Mouse (Mus musculus): ENCODE results near the gene Chil3.
"Not testable (repeated sequence)": the region's sequence is repeated elsewhere in the genome, so short reads cannot be mapped to it uniquely, and the experiment has no call there.

Chil3 gene

DNA sequence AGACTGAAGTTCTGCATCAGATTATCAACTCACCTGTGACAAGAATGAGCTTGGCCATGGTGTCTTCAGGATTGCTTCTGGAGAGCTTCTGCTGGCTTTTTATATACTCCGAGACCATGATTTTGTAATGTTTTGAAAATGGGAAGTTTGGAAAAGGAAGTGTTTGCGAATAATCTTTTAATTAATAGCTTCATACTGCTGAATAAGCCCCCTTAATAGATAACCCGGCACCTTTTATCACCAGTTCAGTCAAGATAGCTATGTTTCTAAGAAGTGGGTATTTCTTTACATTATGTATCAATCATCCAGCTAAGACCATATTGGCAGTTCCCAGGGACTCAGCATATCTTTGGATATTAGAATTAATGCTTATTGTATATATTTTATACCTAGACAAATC, at the start of gene Chil3:
Gene Chil3 (minus strand): TSS at position 101 of the 400 bp plus-strand sequence.
- no peak for DNase-seq

DNA sequence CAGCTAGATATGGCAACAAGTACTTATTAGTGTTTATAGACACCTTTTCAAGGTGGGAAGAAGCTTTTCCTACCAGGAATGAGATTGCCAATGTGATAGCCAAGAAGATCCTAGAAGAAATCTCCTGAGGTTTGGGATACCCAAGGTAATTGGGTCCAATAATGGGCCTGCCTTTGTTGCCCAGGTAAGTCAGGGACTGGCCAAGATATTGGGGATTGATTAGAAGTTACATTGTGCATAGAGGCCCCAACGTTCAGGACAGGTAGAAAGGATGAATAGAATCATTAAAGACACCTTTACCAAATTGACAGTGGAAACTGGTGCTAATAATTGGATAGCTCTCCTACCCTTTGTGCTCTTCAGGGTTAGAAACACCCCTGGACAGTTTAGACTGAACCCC, 30.7 kb upstream of the Chil3 start:
- DNase-seq = not testable (repeated sequence)

DNA sequence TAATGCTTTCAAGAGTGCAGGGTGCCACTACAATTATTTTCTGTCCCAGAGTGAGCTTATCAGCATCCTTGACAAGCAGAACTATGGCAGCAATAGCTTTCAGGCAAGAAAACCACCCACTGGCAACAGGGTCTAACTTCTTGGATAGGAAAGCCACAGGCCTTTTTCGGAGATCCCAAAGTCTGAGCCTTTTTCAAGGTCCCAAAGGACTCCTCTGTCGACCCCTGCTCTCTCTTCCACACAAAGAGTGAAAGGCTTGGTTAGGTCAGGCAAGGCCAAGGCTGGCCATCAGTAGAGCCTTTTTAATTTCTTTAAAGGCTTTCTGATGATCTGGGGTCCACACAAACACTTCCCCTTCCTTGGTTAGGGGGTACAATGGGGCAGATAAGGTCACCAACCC, 29.9 kb upstream of the Chil3 start:
- DNase-seq = not testable (repeated sequence)

DNA sequence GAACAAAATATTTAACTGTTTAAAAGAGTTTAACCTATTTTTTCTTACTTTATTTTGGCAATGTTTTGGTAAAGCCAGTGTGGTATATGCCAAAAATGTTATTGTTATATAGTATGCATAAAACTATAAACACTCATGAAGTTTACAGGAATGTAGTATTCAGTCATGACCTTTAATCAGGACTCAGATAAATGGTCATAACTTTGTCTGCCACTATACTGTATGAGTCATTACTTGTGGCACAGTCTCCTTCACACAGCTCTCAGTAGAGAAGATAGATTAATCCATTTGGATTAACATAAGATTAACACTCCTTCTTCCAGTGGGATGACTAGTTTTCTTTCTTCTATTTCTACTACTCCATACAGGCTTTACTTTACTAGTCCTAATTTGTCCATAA, 28.9 kb upstream of the Chil3 start:
- DNase-seq = no peak

DNA sequence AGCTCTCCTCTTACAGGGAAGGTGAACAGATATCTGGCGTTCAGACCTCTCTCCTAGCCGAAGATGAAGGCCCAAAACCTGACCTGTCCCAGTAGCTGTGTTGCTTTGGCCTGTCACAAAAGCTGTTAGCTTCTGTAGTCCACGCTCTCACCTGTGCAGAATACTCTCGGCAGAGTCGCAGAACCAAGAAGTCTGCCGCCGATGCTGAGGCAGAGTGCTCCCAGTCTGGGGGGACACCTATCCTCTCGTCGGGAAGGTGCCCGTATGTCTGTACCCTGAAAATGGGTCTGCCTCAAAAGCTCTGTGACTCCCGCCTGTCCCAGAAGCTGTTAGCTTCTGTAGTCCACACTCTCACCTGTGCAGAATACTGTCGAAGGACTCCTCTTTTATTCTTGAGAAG, 28.1 kb upstream of the Chil3 start:
- DNase-seq = no peak

DNA sequence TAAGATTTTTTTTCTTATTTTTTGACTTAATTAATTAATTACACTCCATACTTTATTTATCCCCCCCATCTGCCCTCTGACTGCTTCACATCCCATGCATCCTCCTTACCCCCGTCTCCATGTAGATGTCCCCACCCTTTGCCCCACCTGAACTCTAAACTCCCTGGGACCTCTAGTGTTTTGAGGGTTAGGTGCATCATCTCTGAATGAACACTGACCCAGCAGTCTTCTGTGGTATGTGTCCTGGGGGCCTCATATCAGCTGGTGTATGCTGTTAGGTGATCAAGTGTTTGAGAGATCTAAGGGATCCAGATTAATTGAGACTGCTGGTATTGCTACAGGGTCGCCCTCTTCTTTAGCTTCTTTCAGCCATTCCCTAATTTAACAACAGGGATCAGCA, 20.6 kb upstream of the Chil3 start:
- no peak for DNase-seq

DNA sequence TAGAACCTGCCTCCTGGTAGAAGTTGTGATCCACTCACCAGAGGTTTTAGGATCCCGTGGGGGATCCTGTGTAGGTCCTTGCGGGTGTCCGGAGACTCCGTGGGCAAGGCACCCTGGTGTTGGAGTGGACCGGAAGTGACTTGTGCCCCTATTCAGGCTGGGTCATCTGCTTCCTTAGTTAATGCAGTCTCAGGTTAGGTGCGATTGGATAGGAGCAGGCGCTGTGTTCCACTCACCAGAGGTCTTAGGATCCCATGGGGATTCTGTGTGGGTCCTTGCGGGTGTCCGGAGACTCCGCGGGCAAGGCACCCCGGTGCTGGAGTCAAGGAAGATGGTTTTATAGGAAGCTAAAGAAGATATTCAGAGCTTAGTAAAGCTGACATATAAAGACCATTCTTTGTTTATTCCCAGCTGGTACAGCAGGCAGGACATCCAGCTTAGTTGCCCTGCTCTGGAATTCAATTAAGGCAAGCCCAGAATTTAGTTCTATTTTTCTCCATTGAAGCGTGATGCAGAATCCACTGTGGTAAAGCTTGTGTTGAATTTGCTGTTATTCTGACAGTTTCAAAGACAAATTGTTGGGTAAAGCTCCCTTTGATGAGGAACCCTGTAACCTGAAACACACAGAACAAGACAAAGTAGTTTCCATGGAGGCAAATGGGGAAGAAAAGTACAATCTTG, 10.3 kb upstream of the Chil3 start:
- no peak for DNase-seq

DNA sequence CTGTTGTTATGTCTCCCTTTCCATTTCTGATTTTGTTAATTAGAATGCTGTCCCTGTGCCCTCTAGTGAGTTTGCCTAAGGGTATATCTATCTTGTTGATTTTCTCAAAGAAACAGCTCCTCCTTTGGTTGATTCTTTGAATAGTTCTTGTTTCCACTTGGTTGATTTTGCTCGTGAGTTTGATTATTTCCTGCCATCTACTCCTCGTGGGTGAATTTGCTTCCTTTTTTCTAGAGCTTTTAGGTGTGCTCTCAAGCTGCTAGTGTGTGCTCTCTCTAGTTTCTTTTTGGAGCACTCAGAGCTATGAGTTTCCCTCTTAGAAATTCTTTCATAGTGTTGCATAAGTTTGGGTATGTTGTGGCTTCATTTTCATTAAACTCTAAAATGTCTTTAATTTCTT, 7.6 kb upstream of the Chil3 start:
- DNase-seq = not testable (repeated sequence)

DNA sequence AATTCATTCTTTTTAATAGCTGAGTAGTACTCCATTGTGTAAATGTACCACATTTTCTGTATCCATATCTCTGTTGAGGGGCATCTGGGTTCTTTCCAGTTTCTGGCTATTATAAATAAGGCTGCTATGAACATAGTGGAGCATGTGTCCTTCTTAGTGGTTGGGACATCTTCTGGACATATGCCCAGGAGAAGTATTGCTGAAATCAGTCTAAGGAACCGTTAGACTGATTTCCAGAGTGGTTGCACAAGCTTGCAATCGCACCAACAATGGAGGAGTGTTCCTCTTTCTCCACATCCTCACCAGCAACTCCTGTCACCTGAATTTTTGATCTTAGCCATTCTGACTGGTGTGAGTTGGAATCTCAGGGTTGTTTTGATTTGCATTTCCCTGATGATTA, 5.1 kb upstream of the Chil3 start:
- not testable (repeated sequence) for DNase-seq

DNA sequence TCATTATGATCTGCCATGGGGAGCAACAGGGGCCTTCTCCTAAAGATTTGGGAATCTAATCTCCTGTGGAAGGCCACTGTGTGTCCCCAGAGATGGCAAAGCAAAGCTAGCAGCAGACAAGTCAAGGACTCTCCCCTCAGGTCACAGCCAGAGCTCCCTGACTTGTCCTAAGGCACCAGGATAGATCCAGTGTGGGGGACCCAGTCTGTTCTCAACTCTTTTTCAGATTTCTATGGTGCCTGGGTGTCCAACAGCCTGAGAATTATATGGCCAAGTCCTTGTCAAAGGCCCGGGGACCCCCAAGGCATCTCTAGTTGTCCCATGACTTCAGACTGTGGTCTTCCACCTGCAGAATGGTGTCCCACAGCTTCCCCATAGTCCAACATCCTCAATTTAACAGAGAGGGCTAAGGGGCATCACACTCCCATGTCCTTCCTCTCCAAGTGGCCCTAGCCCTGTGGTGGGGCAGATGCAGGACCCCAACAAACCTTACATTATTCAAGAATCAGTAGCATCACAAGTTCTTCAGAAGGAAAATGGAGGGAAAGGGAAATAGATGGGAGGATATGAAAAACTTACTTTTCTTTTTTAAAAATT, 3.9 kb upstream of the Chil3 start:
- no peak for DNase-seq

DNA sequence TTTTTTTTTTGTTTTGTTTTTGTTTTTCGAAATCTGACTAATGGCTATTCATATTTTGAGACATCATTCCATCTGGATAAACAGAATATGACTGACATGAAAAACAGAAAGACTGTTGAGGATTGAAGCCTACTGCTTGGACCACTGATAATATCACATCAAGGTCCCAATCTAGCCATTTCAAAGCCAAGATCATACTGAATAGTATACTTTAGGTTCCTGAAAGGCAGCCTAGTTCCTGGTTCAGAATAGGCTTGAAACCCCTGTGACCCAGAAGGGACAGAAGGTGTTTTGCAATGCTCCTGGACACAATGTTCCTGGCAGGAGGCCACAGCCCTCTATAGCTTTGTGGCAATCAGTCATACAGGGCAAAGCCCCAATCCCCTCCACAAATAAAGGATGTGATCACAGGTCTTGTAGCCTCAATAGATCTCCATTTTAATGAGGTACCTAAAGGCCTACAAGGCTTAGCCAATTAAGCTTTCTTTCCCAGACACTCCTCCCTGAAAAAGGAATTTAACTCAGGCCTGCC, 3.2 kb upstream of the Chil3 start:
- DNase-seq = no peak

DNA sequence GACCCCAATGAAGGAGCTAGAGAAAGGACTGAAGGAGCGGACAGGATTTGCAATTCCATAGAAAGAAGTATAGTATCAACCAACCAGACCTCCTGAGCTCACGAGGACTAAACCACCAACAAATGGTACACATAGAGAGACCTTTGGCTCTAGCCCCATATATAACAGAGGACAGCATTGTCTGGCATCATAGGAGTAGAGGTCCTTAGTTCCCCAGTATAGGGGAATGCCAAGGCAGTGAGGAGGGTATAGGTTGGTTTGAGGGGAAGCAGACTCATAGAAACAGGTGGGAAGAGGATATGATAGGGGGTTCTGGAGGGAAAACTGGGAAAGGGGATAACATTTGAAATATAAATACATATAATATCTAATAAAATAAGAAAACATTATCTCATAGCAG, 13.0 kb downstream of the Chil3 start:
- DNase-seq = no peak

DNA sequence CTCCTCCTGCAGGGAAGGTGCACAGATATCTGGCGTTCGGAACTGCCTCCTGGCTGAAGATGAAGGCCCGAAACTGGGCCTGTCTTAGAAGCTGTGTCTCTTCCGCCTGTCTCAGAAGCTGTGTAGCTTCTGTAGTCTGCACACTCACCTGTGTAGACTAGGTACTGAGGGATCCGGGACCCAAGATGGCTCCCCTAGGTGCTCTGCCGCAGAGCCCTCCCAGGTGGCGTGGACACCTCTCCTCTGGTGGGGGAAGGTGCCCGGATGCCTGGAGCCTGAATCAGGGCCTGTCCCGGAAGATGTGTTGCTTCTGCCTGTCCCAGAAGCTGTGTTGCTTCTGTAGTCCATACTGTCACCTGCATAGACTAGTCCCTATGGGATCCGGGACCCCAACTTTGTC, 23.3 kb downstream of the Chil3 start:
- DNase-seq = peak in 1 of 2 experiments; percentile 5

DNA sequence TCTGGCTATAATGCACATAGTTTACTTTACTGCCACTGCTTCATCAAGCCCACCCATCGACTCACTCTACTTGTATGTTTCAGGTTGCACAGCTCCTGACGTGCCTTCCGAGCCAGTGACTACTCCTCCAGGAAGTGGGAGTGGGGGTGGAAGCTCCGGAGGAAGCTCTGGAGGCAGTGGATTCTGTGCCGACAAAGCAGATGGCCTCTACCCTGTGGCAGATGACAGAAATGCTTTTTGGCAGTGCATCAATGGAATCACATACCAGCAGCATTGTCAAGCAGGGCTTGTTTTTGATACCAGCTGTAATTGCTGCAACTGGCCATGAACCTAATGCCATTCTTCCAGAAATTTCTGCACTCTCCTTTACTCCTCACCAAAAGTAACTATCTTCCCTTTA, 35.7 kb downstream of the Chil3 start:
- DNase-seq = peak; percentile 93 to 95

DNA sequence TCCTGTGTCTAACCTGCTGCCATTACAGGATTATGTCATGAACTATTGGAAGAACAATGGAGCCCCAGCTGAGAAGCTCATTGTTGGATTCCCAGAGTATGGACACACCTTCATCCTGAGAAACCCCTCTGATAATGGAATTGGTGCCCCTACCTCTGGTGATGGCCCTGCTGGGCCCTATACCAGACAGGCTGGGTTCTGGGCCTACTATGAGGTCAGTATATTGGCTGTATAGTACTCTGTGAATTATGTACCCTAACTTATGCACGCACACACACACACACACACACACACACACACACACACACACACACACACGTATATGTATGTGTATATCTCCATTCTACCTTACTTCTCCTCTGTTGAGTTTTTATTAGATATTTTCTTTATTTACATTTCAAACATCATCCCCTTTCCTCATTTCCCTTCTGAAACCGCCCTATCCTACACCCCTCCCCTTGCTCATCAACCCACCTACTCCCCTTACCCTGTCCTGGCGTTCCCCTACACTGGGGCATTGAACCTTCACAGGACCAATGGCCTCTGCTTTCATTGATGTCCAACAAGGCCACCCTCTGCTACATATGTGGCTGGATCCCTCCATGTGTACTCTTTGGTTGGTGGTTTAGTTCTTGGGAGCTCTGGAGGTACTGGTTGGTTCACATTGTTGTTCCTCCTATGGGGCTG, 38.4 kb downstream of the Chil3 start:
- DNase-seq = no peak

DNA sequence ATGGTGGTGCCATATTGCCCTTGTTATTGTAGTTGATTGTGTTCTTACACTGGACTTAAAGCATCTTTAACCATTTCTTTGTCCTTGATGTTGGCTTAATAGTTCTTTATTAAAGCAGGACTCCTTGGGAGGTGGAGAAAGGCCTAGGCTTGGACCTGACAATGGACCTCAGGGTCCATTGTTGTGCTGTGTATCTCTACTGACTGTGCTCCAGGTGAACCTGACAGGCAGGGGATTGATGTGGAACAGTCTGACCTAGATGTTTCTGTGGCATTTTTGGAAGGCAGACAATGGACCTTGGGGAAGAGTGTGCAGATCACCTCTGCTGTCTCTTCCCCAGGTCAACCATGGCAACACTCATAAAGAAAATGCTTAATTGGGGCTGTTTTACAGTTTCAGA, 40.4 kb downstream of the Chil3 start:
- DNase-seq = no peak

DNA sequence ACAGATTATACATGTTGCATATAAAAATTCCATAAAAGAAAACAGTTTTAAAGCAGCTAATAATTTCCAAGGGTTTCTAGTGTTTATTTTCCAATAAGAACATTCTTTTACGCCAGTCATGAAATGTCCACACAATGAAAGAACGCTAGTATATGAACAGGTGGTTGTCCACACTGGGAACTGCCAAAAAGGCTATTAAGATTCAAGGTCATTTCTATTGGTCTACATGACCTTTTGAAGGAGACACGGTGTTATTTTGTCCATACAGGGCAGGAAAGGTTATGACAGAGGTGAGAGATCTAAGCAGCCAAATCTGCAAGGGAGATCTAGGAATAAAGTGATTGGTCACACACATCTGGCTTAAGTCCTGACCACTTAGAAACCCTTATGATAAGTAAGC, 54.4 kb downstream of the Chil3 start, which contains the start of gene Chia1:
Gene Chia1 (plus strand): TSS at position 301 of the 400 bp plus-strand sequence.
- no peak for DNase-seq
